Mouse (Mus musculus) hindbrain, embryonic 11.5 days (tissue): ENCODE measurements around the gene Gm49391. TPM values are rescaled to one million over a fixed set of nuclear protein-coding genes. Genes with fewer than 3 reads are reported as not detected.

Experiments used
- ATAC-seq: fragments of 200-750 bp; cut with Nextera tagmentation; 2 replicates; pipeline ENCODE4 v1.8.0; 2017; ENCODE audit warnings: mild to moderate bottlenecking, moderate TSS enrichment, moderate library complexity; ENCODE audit not compliant: low FRiP score
- DNase-seq: peaks from one replicate; pipeline ENCODE4 v3.0.0-alpha.2; 2015; ENCODE audit warnings: low spot score
- H3K27ac ChIP-seq: fragments of 300-500 bp; sonication (generic); 2 replicates; pipeline ENCODE4 v1.5.1; 2014; ENCODE audit warnings: mild to moderate bottlenecking, low read depth, low read length
- H3K27me3 ChIP-seq: fragments of 300-500 bp; sonication (generic); 2 replicates; pipeline ENCODE4 v1.6.1; 2014; ENCODE audit warnings: mild to moderate bottlenecking, low read length, moderate library complexity, mixed read lengths; ENCODE audit not compliant: control insufficient read depth, insufficient read depth
- H3K36me3 ChIP-seq: fragments of 300-500 bp; sonication (generic); 2 replicates; pipeline ENCODE4 v1.6.1; 2014; ENCODE audit warnings: mild to moderate bottlenecking, low read length, moderate library complexity, mixed read lengths; ENCODE audit not compliant: control insufficient read depth, insufficient read depth
- H3K4me1 ChIP-seq: fragments of 300-500 bp; sonication (generic); replicated peaks from 2 replicates; pipeline ENCODE4 v1.6.1; 2014; ENCODE audit warnings: low read length, mixed read lengths; ENCODE audit not compliant: control insufficient read depth, insufficient read depth
- H3K4me2 ChIP-seq: fragments of 300-500 bp; sonication (generic); replicated peaks from 2 replicates; pipeline ENCODE4 v1.6.1; 2014; ENCODE audit warnings: mild to moderate bottlenecking, low read depth, low read length
- H3K4me3 ChIP-seq: fragments of 300-500 bp; sonication (generic); 2 replicates; pipeline ENCODE4 v1.5.1; 2014; ENCODE audit warnings: low read depth, low read length
- H3K9ac ChIP-seq: fragments of 300-500 bp; sonication (generic); 2 replicates; pipeline ENCODE4 v1.6.1; 2014; ENCODE audit warnings: low read depth, low read length
- H3K9me3 ChIP-seq: fragments of 300-500 bp; sonication (generic); 2 replicates; pipeline ENCODE4 v1.6.1; 2016; ENCODE audit warnings: low read length; ENCODE audit not compliant: control insufficient read depth
- WGBS: fragments of 180-500 bp; shearing (Covaris S2); extraction: QIAGEN DNeasy Blood & Tissue Kit; methylation state at CpG from one replicate; pipeline ENCODE4 v1.1.7; 2014; 5-methylcytosine and 5-hydroxymethylcytosine counted together
- polyA plus RNA-seq: library from polyadenylated mRNA; unstranded; fragments of >200 nt; fragmentation: Nextera tagmentation; extraction: Ambion mirVana; gene quantifications from 2 replicates; pipeline ENCODE4 v1.2.1, GENCODE M21; 2014

The Gm49391 gene
- polyA plus RNA-seq, 1 experiment from 2014 or later = 1.8 TPM

- no peak overlapping the region for H3K4me2 ChIP-seq
- no peak overlapping the region for H3K4me3 ChIP-seq
- H3K27ac ChIP-seq = no peak overlapping the region
- H3K27me3 ChIP-seq = no peaks in the 10 kb centered on the region
- no peak for DNase-seq
- ATAC-seq = no peak
- H3K36me3 ChIP-seq = no peaks in the 10 kb centered on the region
- H3K9me3 ChIP-seq = no peaks in the 10 kb centered on the region
- no peak overlapping the region for H3K9ac ChIP-seq
- H3K4me1 ChIP-seq = no peaks in the 10 kb centered on the region
Observed at GRCm38 (mm10) chr13:60895406-60896160, 40.8 kb downstream of the Gm49391 start.

- ATAC-seq = no peak
- Histone ChIP-seq H3K4me1 (no peaks in the 10 kb centered on the region), H3K27ac (no peak overlapping the region), H3K9ac (no peak overlapping the region), H3K27me3 (no peaks in the 10 kb centered on the region), H3K36me3 (no peaks in the 10 kb centered on the region), H3K4me2 (no peak overlapping the region), H3K4me3 (no peak overlapping the region), H3K9me3 (no peaks in the 10 kb centered on the region)
- 88% methylated on average over 1 of the region's 1 CpGs for WGBS
- DNase-seq = no peak
Observed at GRCm38 (mm10) chr13:60892301-60892700, 44.1 kb downstream of the Gm49391 start.

- Histone ChIP-seq H3K9me3 (no peaks in the 10 kb centered on the region), H3K4me3 (no peak within 1 kb of the TSS), H3K36me3 (no peaks in the 10 kb centered on the region), H3K4me2 (no peak within 1 kb of the TSS), H3K9ac (no peak within 1 kb of the TSS), H3K27ac (no peak within 1 kb of the TSS), H3K4me1 (no peaks in the 10 kb centered on the region), H3K27me3 (no peaks in the 10 kb centered on the region)
- DNase-seq (no peak), ATAC-seq (no peak)
- WGBS = 73% methylated on average over 1 of the region's 1 CpGs
Observed at GRCm38 (mm10) chr13:60864281-60864680, 72.1 kb downstream of the Gm49391 start, which contains the start of gene 4930486L24Rik. TSS of gene 4930486L24Rik (minus strand) at chr13:60864475.

- H3K9me3 ChIP-seq = no peaks in the 10 kb centered on the region
- H3K4me2 ChIP-seq = no peak overlapping the region
- no peak overlapping the region for H3K9ac ChIP-seq
- no peaks in the 10 kb centered on the region for H3K36me3 ChIP-seq
- H3K4me3 ChIP-seq = no peak overlapping the region
- DNase-seq = no peak
- no peak overlapping the region for H3K27ac ChIP-seq
- H3K27me3 ChIP-seq = no peaks in the 10 kb centered on the region
- 86% methylated on average over 4 of the region's 4 CpGs for WGBS
- H3K4me1 ChIP-seq = no peaks in the 10 kb centered on the region
- no peak for ATAC-seq
Observed at GRCm38 (mm10) chr13:60848241-60849120, 87.9 kb downstream of the Gm49391 start.

Other genes with a start within 250 kb of the Gm49391 start
- not detected in 2 replicates for gene BC051665, start 150.2 kb downstream of the Gm49391 start, polyA plus RNA-seq
- gene Ctsll3, start 133.7 kb downstream of the Gm49391 start, polyA plus RNA-seq = not detected in 2 replicates
- gene 4930486L24Rik, start 72.1 kb downstream of the Gm49391 start, polyA plus RNA-seq = 0.15 TPM in 1 of 2 replicates, not detected in the other
- gene Gm49392, start 39.7 kb downstream of the Gm49391 start, polyA plus RNA-seq = 0.31 and 0.49 TPM in 2 replicates
- 1.7 and 2.6 TPM in 2 replicates for gene Ctla2b, start 39.1 kb downstream of the Gm49391 start, polyA plus RNA-seq
- gene Tpbpb, start 31.7 kb downstream of the Gm49391 start, polyA plus RNA-seq = not detected in 2 replicates
- not detected in 2 replicates for gene Gm49393, start 981 bp downstream of the Gm49391 start, polyA plus RNA-seq
- 14.7 and 16.7 TPM in 2 replicates for gene Ctla2a, start 54 bp upstream of the Gm49391 start, polyA plus RNA-seq
- not detected in 2 replicates for gene Tpbpa, start 5.4 kb upstream of the Gm49391 start, polyA plus RNA-seq
- not detected in 2 replicates for gene Ctsj, start 69.4 kb upstream of the Gm49391 start, polyA plus RNA-seq
- not detected in 2 replicates for gene Ctsq, start 104.1 kb upstream of the Gm49391 start, polyA plus RNA-seq
- gene Ctsr, start 227.7 kb upstream of the Gm49391 start, polyA plus RNA-seq = not detected in 2 replicates